In genomic region chr11:98602090-98602690, GRCm38 (mm10) we compare ENCODE assay signal across 9 mouse cellular contexts. TPM values are rescaled to one million over a fixed set of nuclear protein-coding genes. Genes with fewer than 3 reads are reported as not detected.
DNase-seq lines count a peak whose midpoint lies in the region; ATAC-seq and TF ChIP-seq lines count a peak whose summit lies in the region.
"Had no signal": no experiment of that assay in that cellular context is flagged by ENCODE, and none has a peak within 500 bp of the region (broad histone marks: within the 10 kb centered on the region; RNA-seq: fewer than 3 reads in every experiment).

No protein-coding gene starts in this region.

- TF ChIP-seq CTCF in ES-Bruce4 (IDR thresholded peaks at IDR 0.05; ENCODE audit: low read depth, low read length) = no peak

- WGBS in forebrain, embryonic 15.5 days = under 1% methylated on average over 20 of the region's 20 CpGs
- WGBS in liver, embryonic 11.5 days = under 1% methylated on average over 20 of the region's 20 CpGs
- 2% methylated on average over 20 of the region's 20 CpGs for WGBS in neural tube, embryonic 12.5 days

- no peaks in the 10 kb centered on the region for H3K27me3 ChIP-seq in ES-Bruce4 (ENCODE audit: control insufficient read depth, insufficient read depth, low read length, poor library complexity, severe bottlenecking)
- peaks cover 4% of the 10 kb centered on the region; the same call in 1 of the 2 replicates for H3K27me3 ChIP-seq in forebrain, embryonic 15.5 days
- H3K27me3 ChIP-seq in liver, embryonic 11.5 days (replicated peaks; ENCODE audit: control insufficient read depth, insufficient read depth, low read length) = peaks cover 40% of the 10 kb centered on the region
- peaks cover 21% of the 10 kb centered on the region for H3K27me3 ChIP-seq in neural tube, embryonic 12.5 days (replicated peaks)

- TF ChIP-seq EP300 in ES-Bruce4 (IDR thresholded peaks at IDR 0.05; ENCODE audit: insufficient read depth, low read depth, low read length) = no peak

- TF ChIP-seq POLR2A in ES-Bruce4 (IDR thresholded peaks at IDR 0.05; ENCODE audit: insufficient read depth, low read length) = no peak

- H3K4me2 ChIP-seq in forebrain, embryonic 15.5 days (replicated peaks) = peak overlapping the region; percentile 38
- H3K4me2 ChIP-seq in liver, embryonic 11.5 days = peak overlapping the region; percentile 68
- peak overlapping the region; percentile 57 for H3K4me2 ChIP-seq in neural tube, embryonic 12.5 days (replicated peaks)

- no peak overlapping the region for H3K9ac ChIP-seq in ES-Bruce4 (ENCODE audit: low read depth, poor library complexity, severe bottlenecking)
- no peak overlapping the region for H3K9ac ChIP-seq in forebrain, embryonic 15.5 days (replicated peaks)
- 0 out of 2 replicates have a peak overlapping the region, but pooled peaks have one; percentile 5 for H3K9ac ChIP-seq in liver, embryonic 11.5 days (ENCODE audit: low read depth, low read length)
- no peak overlapping the region for H3K9ac ChIP-seq in neural tube, embryonic 12.5 days

- peak; percentile 77 for DNase-seq in A20 (ENCODE audit: low read depth, low spot score)
- DNase-seq in liver, embryonic 11.5 days (ENCODE audit: low spot score) = peak; percentile 70
- DNase-seq in left cerebral cortex, postnatal 4 days = no peak
- DNase-seq in right cerebral cortex, adult 18-20 months = no peak
- DNase-seq in urinary bladder, adult 2 months (ENCODE audit: low spot score) = no peak

- intact Hi-C loops in left cerebral cortex, postnatal 4 days (cut with DNase I) = no loop called here

- no peak for ATAC-seq in forebrain, embryonic 15.5 days (replicated peaks)
- ATAC-seq in liver, embryonic 11.5 days (replicated peaks; ENCODE audit: low FRiP score) = peak; percentile 66
- ATAC-seq in neural tube, embryonic 12.5 days (ENCODE audit: low FRiP score, low read depth) = no peak

- no peaks in the 10 kb centered on the region for H3K4me1 ChIP-seq in ES-Bruce4 (ENCODE audit: control insufficient read depth, insufficient read depth, low read length)
- H3K4me1 ChIP-seq in forebrain, embryonic 15.5 days = peaks cover 12% of the 10 kb centered on the region
- H3K4me1 ChIP-seq in liver, embryonic 11.5 days (replicated peaks; ENCODE audit: control insufficient read depth, insufficient read depth, low read length) = 0 out of 2 replicates have a peak, but pooled peaks cover 6% of the 10 kb centered on the region
- H3K4me1 ChIP-seq in neural tube, embryonic 12.5 days = peaks cover 4% of the 10 kb centered on the region; the same call in 1 of the 2 replicates

- H3K9me3 ChIP-seq in ES-Bruce4 (replicated peaks; ENCODE audit: control insufficient read depth, insufficient read depth, low read length, poor library complexity, severe bottlenecking) = no peaks in the 10 kb centered on the region
- no peaks in the 10 kb centered on the region for H3K9me3 ChIP-seq in forebrain, embryonic 15.5 days
- H3K9me3 ChIP-seq in liver, embryonic 11.5 days (ENCODE audit: control insufficient read depth, low read length) = no peaks in the 10 kb centered on the region
- H3K9me3 ChIP-seq in neural tube, embryonic 12.5 days = no peaks in the 10 kb centered on the region

- no peak overlapping the region for H3K27ac ChIP-seq in ES-Bruce4 (ENCODE audit: insufficient read depth, low read length)
- H3K27ac ChIP-seq in forebrain, embryonic 15.5 days (replicated peaks) = no peak overlapping the region
- H3K27ac ChIP-seq in liver, embryonic 11.5 days (ENCODE audit: low read depth, low read length) = no peak overlapping the region
- no peak overlapping the region for H3K27ac ChIP-seq in neural tube, embryonic 12.5 days

- H3K36me3 ChIP-seq in ES-Bruce4 (ENCODE audit: control insufficient read depth, insufficient read depth, low read length, poor library complexity, severe bottlenecking) = no peaks in the 10 kb centered on the region
- no peaks in the 10 kb centered on the region for H3K36me3 ChIP-seq in forebrain, embryonic 15.5 days
- no peaks in the 10 kb centered on the region for H3K36me3 ChIP-seq in liver, embryonic 11.5 days (ENCODE audit: control insufficient read depth, insufficient read depth, low read length)
- H3K36me3 ChIP-seq in neural tube, embryonic 12.5 days = no peaks in the 10 kb centered on the region

- H3K4me3 ChIP-seq in ES-Bruce4 (ENCODE audit: low read depth, low read length) = peak overlapping the region; percentile 47
- H3K4me3 ChIP-seq in forebrain, embryonic 15.5 days = peak overlapping the region; percentile 20
- peak overlapping the region; percentile 37 for H3K4me3 ChIP-seq in liver, embryonic 11.5 days (ENCODE audit: low read depth, low read length)
- H3K4me3 ChIP-seq in neural tube, embryonic 12.5 days = peak overlapping the region; percentile 25

RNA-seq across cellular contexts. Expression of gene Lrrc3c, which starts 4.1 kb away (rescaled TPM):
- polyA plus RNA-seq in ES-Bruce4 (2011; ENCODE audit: insufficient read depth, insufficient read length, low read depth, missing spikeins) = not detected in 2 replicates
- not detected in 2 replicates for polyA plus RNA-seq in forebrain, embryonic 15.5 days (2015; fragmentation: Nextera tagmentation; extraction: Ambion mirVana)
- not detected in 2 replicates for polyA plus RNA-seq in liver, embryonic 11.5 days (2014; fragmentation: Nextera tagmentation; extraction: Ambion mirVana)
- polyA plus RNA-seq in neural tube, embryonic 12.5 days (2016; fragmentation: Nextera tagmentation; extraction: Ambion mirVana) = not detected in 2 replicates
- not detected for total RNA-seq in left cerebral cortex, postnatal 4 days (2021)
- not detected in 2 replicates for polyA plus RNA-seq in urinary bladder, adult 2 months (2012; rRNA removed)
- polyA plus RNA-seq: cortical plate, adult 2 months had no signal

RNA-seq across cellular contexts. Expression of gene Ormdl3, which starts 15.0 kb away (rescaled TPM):
- polyA plus RNA-seq in ES-Bruce4 (2011; ENCODE audit: insufficient read depth, insufficient read length, low read depth, missing spikeins) = 19.3 and 20.0 TPM in 2 replicates
- 106 and 115 TPM in 2 replicates for polyA plus RNA-seq in forebrain, embryonic 15.5 days (2015; fragmentation: Nextera tagmentation; extraction: Ambion mirVana)
- polyA plus RNA-seq in liver, embryonic 11.5 days (2014; fragmentation: Nextera tagmentation; extraction: Ambion mirVana) = 10.9 and 11.7 TPM in 2 replicates
- polyA plus RNA-seq in neural tube, embryonic 12.5 days (2016; fragmentation: Nextera tagmentation; extraction: Ambion mirVana) = 70.4 and 72.2 TPM in 2 replicates
- 10 to 100 TPM; 60.7 to 64.9 TPM for total RNA-seq in left cerebral cortex, postnatal 4 days (2021)
- polyA plus RNA-seq in urinary bladder, adult 2 months (2012; rRNA removed) = 57.6 and 63.7 TPM in 2 replicates

RNA-seq across cellular contexts. Expression of gene Gm12355, which starts 23.3 kb away (rescaled TPM):
- 50.0 and 53.5 TPM in 2 replicates for polyA plus RNA-seq in ES-Bruce4 (2011; ENCODE audit: insufficient read depth, insufficient read length, low read depth, missing spikeins)
- 0.52 and 0.83 TPM in 2 replicates for polyA plus RNA-seq in forebrain, embryonic 15.5 days (2015; fragmentation: Nextera tagmentation; extraction: Ambion mirVana)
- 0.44 and 0.95 TPM in 2 replicates for polyA plus RNA-seq in liver, embryonic 11.5 days (2014; fragmentation: Nextera tagmentation; extraction: Ambion mirVana)
- 0.82 and 1.0 TPM in 2 replicates for polyA plus RNA-seq in neural tube, embryonic 12.5 days (2016; fragmentation: Nextera tagmentation; extraction: Ambion mirVana)
- total RNA-seq in left cerebral cortex, postnatal 4 days (2021) = 10 to 100 TPM; 24.2 to 26.4 TPM
- 0.47 and 0.52 TPM in 2 replicates for polyA plus RNA-seq in urinary bladder, adult 2 months (2012; rRNA removed)

RNA-seq across cellular contexts. Expression of gene Gsdma3, which starts 24.0 kb away (rescaled TPM):
- polyA plus RNA-seq in ES-Bruce4 (2011; ENCODE audit: insufficient read depth, insufficient read length, low read depth, missing spikeins) = not detected in 2 replicates
- polyA plus RNA-seq in forebrain, embryonic 15.5 days (2015; fragmentation: Nextera tagmentation; extraction: Ambion mirVana) = not detected in 2 replicates
- polyA plus RNA-seq in liver, embryonic 11.5 days (2014; fragmentation: Nextera tagmentation; extraction: Ambion mirVana) = not detected in 2 replicates
- not detected in 2 replicates for polyA plus RNA-seq in neural tube, embryonic 12.5 days (2016; fragmentation: Nextera tagmentation; extraction: Ambion mirVana)
- not detected for total RNA-seq in left cerebral cortex, postnatal 4 days (2021)
- not detected in 2 replicates for polyA plus RNA-seq in urinary bladder, adult 2 months (2012; rRNA removed)
- polyA plus RNA-seq: cortical plate, adult 2 months had no signal

RNA-seq across cellular contexts. Expression of gene Gsdma2, which starts 44.4 kb away (rescaled TPM):
- polyA plus RNA-seq in ES-Bruce4 (2011; ENCODE audit: insufficient read depth, insufficient read length, low read depth, missing spikeins) = not detected in 2 replicates
- not detected in 2 replicates for polyA plus RNA-seq in forebrain, embryonic 15.5 days (2015; fragmentation: Nextera tagmentation; extraction: Ambion mirVana)
- polyA plus RNA-seq in liver, embryonic 11.5 days (2014; fragmentation: Nextera tagmentation; extraction: Ambion mirVana) = not detected in 2 replicates
- not detected in 2 replicates for polyA plus RNA-seq in neural tube, embryonic 12.5 days (2016; fragmentation: Nextera tagmentation; extraction: Ambion mirVana)
- not detected for total RNA-seq in left cerebral cortex, postnatal 4 days (2021)
- not detected in 2 replicates for polyA plus RNA-seq in urinary bladder, adult 2 months (2012; rRNA removed)
- polyA plus RNA-seq: cortical plate, adult 2 months had no signal

Comparison
In these comparisons a context has a peak if more than half of its experiments do, and no peak if none do; other contexts are left out.
1. DNase-seq: peak in A20 (single experiment) and liver, embryonic 11.5 days (single experiment); none in left cerebral cortex, postnatal 4 days (single experiment), right cerebral cortex, adult 18-20 months (single experiment) and urinary bladder, adult 2 months (single experiment).
2. RNA of gene Gm12355, which starts 23.3 kb away (polyA plus RNA-seq): 50.0 to 53.5 TPM in ES-Bruce4; 0.52 to 0.83 TPM in forebrain, embryonic 15.5 days, 0.82 to 1.0 TPM in neural tube, embryonic 12.5 days, 0.47 to 0.52 TPM in urinary bladder, adult 2 months and 0.44 to 0.95 TPM in liver, embryonic 11.5 days; every median in the first group is over 10 times any median in the second.
3. Peak in every context shown above with its lines, with median percentiles within 50 percentile points of each other: H3K4me3 ChIP-seq and H3K4me2 ChIP-seq.